Mouse (Mus musculus) kidney, embryonic 16.5 days (tissue): ENCODE results near the gene Cdc40. TPM values are rescaled to one million over a fixed set of nuclear protein-coding genes. Genes with fewer than 3 reads are reported as not detected.
"Not testable (repeated sequence)": the region's sequence is repeated elsewhere in the genome, so short reads cannot be mapped to it uniquely, and the experiment has no call there.

ENCODE experiments used
- ATAC-seq: fragments of 200-750 bp; cut with Nextera tagmentation; 2 replicates; pipeline ENCODE4 v1.8.0; 2017; ENCODE audit warnings: moderate TSS enrichment; ENCODE audit not compliant: low FRiP score, low TSS enrichment
- H3K27ac ChIP-seq: fragments of 300-500 bp; sonication (generic); 2 replicates; pipeline ENCODE4 v1.5.1; 2014; ENCODE audit warnings: low read length
- H3K27me3 ChIP-seq: fragments of 300-500 bp; sonication (generic); 2 replicates; pipeline ENCODE4 v1.6.1; 2014; ENCODE audit warnings: low read length, control low read depth, mixed read lengths; ENCODE audit not compliant: insufficient read depth
- H3K36me3 ChIP-seq: fragments of 300-500 bp; sonication (generic); 2 replicates; pipeline ENCODE4 v1.6.1; 2014; ENCODE audit warnings: low read length, control low read depth, mixed read lengths; ENCODE audit not compliant: insufficient read depth
- H3K4me1 ChIP-seq: fragments of 300-500 bp; sonication (generic); 2 replicates; pipeline ENCODE4 v1.6.1; 2014; ENCODE audit warnings: low read length, control low read depth, mixed read lengths; ENCODE audit not compliant: insufficient read depth
- H3K4me2 ChIP-seq: fragments of 300-500 bp; sonication (generic); replicated peaks from 2 replicates; pipeline ENCODE4 v1.6.1; 2014; ENCODE audit warnings: low read depth, low read length
- H3K4me3 ChIP-seq: fragments of 300-500 bp; sonication (generic); 2 replicates; pipeline ENCODE4 v1.5.1; 2014; ENCODE audit warnings: mild to moderate bottlenecking, low read length
- H3K9ac ChIP-seq: fragments of 300-500 bp; sonication (generic); replicated peaks from 2 replicates; pipeline ENCODE4 v1.6.1; 2014; ENCODE audit warnings: low read length
- H3K9me3 ChIP-seq: fragments of 300-500 bp; sonication (generic); 2 replicates; pipeline ENCODE4 v1.6.1; 2016; ENCODE audit warnings: low read length, control low read depth
- WGBS: fragments of 180-500 bp; shearing (Covaris S2); extraction: QIAGEN DNeasy Blood & Tissue Kit; methylation state at CpG from one replicate; pipeline ENCODE4 v1.1.7; 2014; 5-methylcytosine and 5-hydroxymethylcytosine counted together
- polyA plus RNA-seq: library from polyadenylated mRNA; unstranded; fragments of >200 nt; fragmentation: Nextera tagmentation; extraction: Ambion mirVana; gene quantifications from 2 replicates; pipeline ENCODE4 v1.2.1, GENCODE M21; 2015

Gene Cdc40
- polyA plus RNA-seq, 1 experiment from 2014 or later: 38.5 TPM

GRCm38 (mm10) chr10:40809411-40809910, 73.7 kb downstream of the Cdc40 start:
- WGBS: 45% methylated on average over 5 of the region's 5 CpGs
- ATAC-seq: not testable (repeated sequence)

GRCm38 (mm10) chr10:40806221-40806620, 76.9 kb downstream of the Cdc40 start:
- no peak overlapping the region for H3K9ac ChIP-seq
- H3K4me2 ChIP-seq: no peak overlapping the region
- no peak for ATAC-seq
- no peaks in the 10 kb centered on the region for H3K36me3 ChIP-seq
- no peaks in the 10 kb centered on the region for H3K27me3 ChIP-seq
- 84% methylated on average over 4 of the region's 4 CpGs for WGBS
- H3K4me1 ChIP-seq: no peaks in the 10 kb centered on the region
- no peaks in the 10 kb centered on the region for H3K9me3 ChIP-seq
- no peak overlapping the region for H3K4me3 ChIP-seq
- no peak overlapping the region for H3K27ac ChIP-seq

More at GRCm38 (mm10) chr10:40809411-40809910, 73.7 kb downstream of the Cdc40 start:
- not testable (repeated sequence) for H3K27me3 ChIP-seq, H3K4me1 ChIP-seq, H3K9ac ChIP-seq, H3K9me3 ChIP-seq, H3K4me3 ChIP-seq, H3K27ac ChIP-seq, H3K36me3 ChIP-seq
- 0 out of 2 replicates have a peak overlapping the region, but pooled peaks have one; percentile 5 for H3K4me2 ChIP-seq

- no peaks in the 10 kb centered on the region for H3K4me1 ChIP-seq
- no peak overlapping the region for H3K27ac ChIP-seq
- no peak overlapping the region for H3K4me3 ChIP-seq
- no peaks in the 10 kb centered on the region for H3K36me3 ChIP-seq
- no peaks in the 10 kb centered on the region for H3K27me3 ChIP-seq
- H3K9me3 ChIP-seq: no peaks in the 10 kb centered on the region
- no peak overlapping the region for H3K4me2 ChIP-seq
- ATAC-seq: no peak
- H3K9ac ChIP-seq: no peak overlapping the region
- WGBS: 80% methylated on average over 1 of the region's 1 CpGs
These were observed 77.9 kb downstream of the Cdc40 start for GRCm38 (mm10) chr10:40805221-40805620.

- H3K9me3 ChIP-seq: peaks cover 2% of the 10 kb centered on the region; the same call in 1 of the 2 replicates
These were observed 91.0 kb downstream of the Cdc40 start for GRCm38 (mm10) chr10:40792115-40792514.

GRCm38 (mm10) chr10:40790406-40790805, 92.7 kb downstream of the Cdc40 start:
- Histone ChIP-seq H3K4me2 (no peak overlapping the region), H3K9me3 (peaks cover 5% of the 10 kb centered on the region; the same call in 1 of the 2 replicates), H3K27ac (no peak overlapping the region), H3K27me3 (no peaks in the 10 kb centered on the region), H3K9ac (no peak overlapping the region), H3K4me1 (no peaks in the 10 kb centered on the region), H3K36me3 (no peaks in the 10 kb centered on the region), H3K4me3 (no peak overlapping the region)
- no peak for ATAC-seq
- 71% methylated on average over 3 of the region's 3 CpGs for WGBS

More at GRCm38 (mm10) chr10:40792115-40792514, 91.0 kb downstream of the Cdc40 start:
- Histone ChIP-seq H3K4me3 (no peak overlapping the region), H3K27me3 (no peaks in the 10 kb centered on the region), H3K36me3 (no peaks in the 10 kb centered on the region), H3K4me1 (no peaks in the 10 kb centered on the region), H3K4me2 (no peak overlapping the region), H3K27ac (no peak overlapping the region), H3K9ac (no peak overlapping the region)
- no peak for ATAC-seq
- 82% methylated on average over 3 of the region's 3 CpGs for WGBS

Other genes starting within 250 kb of the Cdc40 start
- 2.1 and 2.7 TPM in 2 replicates for gene Mettl24, start 200.0 kb downstream of the Cdc40 start, polyA plus RNA-seq
- 17.5 and 24.3 TPM in 2 replicates for gene Wasf1, start 164 bp upstream of the Cdc40 start, polyA plus RNA-seq
- gene Gpr6, start 189.0 kb upstream of the Cdc40 start, polyA plus RNA-seq: not detected in 2 replicates